Mouse (Mus musculus): Measurements from ENCODE around the gene Cntn4.

DNA sequence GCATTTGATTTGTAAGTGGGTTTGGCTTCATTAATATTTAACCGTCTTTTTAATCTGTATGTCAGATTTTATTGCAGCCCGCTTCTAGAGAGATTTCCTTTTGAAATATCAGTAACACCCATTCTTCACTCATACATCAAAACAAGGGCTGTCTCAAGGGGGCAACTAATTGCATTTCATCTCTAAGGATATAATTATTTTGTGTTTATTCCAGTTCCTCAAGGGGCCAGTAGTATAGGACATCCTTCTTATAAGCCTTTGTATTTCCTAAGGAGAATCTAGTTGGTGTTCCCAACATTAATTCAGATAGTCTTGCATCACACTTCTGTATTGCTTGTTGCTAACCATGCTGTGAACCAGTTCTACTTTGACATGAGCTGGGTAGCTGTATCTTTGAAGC, 599.7 kb downstream of the Cntn4 start:
- no peak for TF ChIP-seq POLR2A (IDR thresholded peaks at IDR 0.05; ENCODE audit: borderline replicate concordance, control insufficient read depth, low read depth, low read length)
- TF ChIP-seq CTCF (IDR thresholded peaks at IDR 0.05; ENCODE audit: control insufficient read depth, insufficient read depth, low read length): no peak

Data from bone marrow, adult 2 months (tissue).